In genomic region chr10:60918020-60918419, GRCm38 (mm10) we compare ENCODE assay signal across 16 mouse cellular contexts.
A peak's percentile ranks its signal among the peaks of the same experiment; 100 is the strongest.
DNase-seq lines count a peak whose midpoint lies in the region; ATAC-seq and TF ChIP-seq lines count a peak whose summit lies in the region.
"Had no signal": no experiment of that assay in that cellular context is flagged by ENCODE, and none has a peak within 500 bp of the region (broad histone marks: within the 10 kb centered on the region; RNA-seq: fewer than 3 reads in every experiment).

No protein-coding gene starts in this region.

- intact Hi-C loops in heart, postnatal 36 days (cut with DNase I) = no loop called here
- intact Hi-C loops in left cerebral cortex, adult 2 months (cut with DNase I) = no loop called here

- no peaks in the 10 kb centered on the region for H3K36me3 ChIP-seq in heart, embryonic 12.5 days
- no peaks in the 10 kb centered on the region for H3K36me3 ChIP-seq in neural tube, embryonic 12.5 days
- H3K36me3 ChIP-seq in forebrain, embryonic 16.5 days (ENCODE audit: control insufficient read depth, insufficient read depth) = no peaks in the 10 kb centered on the region
- H3K36me3 ChIP-seq: limb, embryonic 13.5 days; neural tube, embryonic 13.5 days had no signal

- DNase-seq in heart, postnatal 36 days = no peak
- DNase-seq in neural tube, embryonic 10.5 days (ENCODE audit: extremely low spot score, low spot score) = no peak
- no peak for DNase-seq in kidney, adult 18-20 months
- no peak for DNase-seq in left cerebral cortex, adult 2 months (ENCODE audit: extremely low spot score in 1 of 2, low spot score in 2 of 2)
- no peak for DNase-seq in gastrocnemius, postnatal 25 days
- DNase-seq: cerebellum, adult 18-20 months; lung, postnatal 14 days had no signal

- H3K9ac ChIP-seq in heart, embryonic 12.5 days = no peak overlapping the region
- 0 out of 2 replicates have a peak overlapping the region, but pooled peaks have one; percentile 10 for H3K9ac ChIP-seq in neural tube, embryonic 12.5 days
- no peak overlapping the region for H3K9ac ChIP-seq in forebrain, embryonic 16.5 days (replicated peaks; ENCODE audit: low read depth, low read length)
- H3K9ac ChIP-seq: limb, embryonic 13.5 days; neural tube, embryonic 13.5 days had no signal

- H3K4me2 ChIP-seq in heart, embryonic 12.5 days = peak overlapping the region; percentile 47
- H3K4me2 ChIP-seq in neural tube, embryonic 12.5 days (replicated peaks) = no peak overlapping the region
- H3K4me2 ChIP-seq in forebrain, embryonic 16.5 days (ENCODE audit: low read length) = no peak overlapping the region
- H3K4me2 ChIP-seq: limb, embryonic 13.5 days; neural tube, embryonic 13.5 days had no signal

- H3K4me1 ChIP-seq in heart, embryonic 12.5 days (replicated peaks) = peaks cover 49% of the 10 kb centered on the region
- peaks cover 8% of the 10 kb centered on the region; the same call in 1 of the 2 replicates for H3K4me1 ChIP-seq in neural tube, embryonic 12.5 days
- peaks cover 11% of the 10 kb centered on the region for H3K4me1 ChIP-seq in forebrain, embryonic 16.5 days (replicated peaks; ENCODE audit: control insufficient read depth, insufficient read depth, low read length)
- H3K4me1 ChIP-seq: limb, embryonic 13.5 days had no signal

- no peak for TF ChIP-seq CTCF in left cerebral cortex, adult 2 months (IDR thresholded peaks at IDR 0.05)

- no peaks in the 10 kb centered on the region for H3K9me3 ChIP-seq in heart, embryonic 12.5 days (replicated peaks)
- H3K9me3 ChIP-seq in neural tube, embryonic 12.5 days = no peaks in the 10 kb centered on the region
- no peaks in the 10 kb centered on the region for H3K9me3 ChIP-seq in forebrain, embryonic 16.5 days (ENCODE audit: control insufficient read depth, low read length)
- H3K9me3 ChIP-seq: limb, embryonic 13.5 days; neural tube, embryonic 13.5 days had no signal

- no peaks in the 10 kb centered on the region; the same call in 1 of the 2 replicates for H3K27me3 ChIP-seq in heart, embryonic 12.5 days (replicated peaks)
- H3K27me3 ChIP-seq in neural tube, embryonic 12.5 days (replicated peaks) = peaks cover 4% of the 10 kb centered on the region; the same call in 1 of the 2 replicates
- no peaks in the 10 kb centered on the region for H3K27me3 ChIP-seq in forebrain, embryonic 16.5 days (replicated peaks; ENCODE audit: control insufficient read depth, insufficient read depth, low read length)
- H3K27me3 ChIP-seq: limb, embryonic 13.5 days; neural tube, embryonic 13.5 days had no signal

- H3K4me3 ChIP-seq in heart, embryonic 12.5 days = no peak overlapping the region
- H3K4me3 ChIP-seq in neural tube, embryonic 12.5 days = no peak overlapping the region
- no peak overlapping the region for H3K4me3 ChIP-seq in forebrain, embryonic 16.5 days (replicated peaks; ENCODE audit: low read length)
- H3K4me3 ChIP-seq in left cerebral cortex, adult 2 months = no peak overlapping the region
- H3K4me3 ChIP-seq: erythroblast, embryonic 14.5 days; layer of hippocampus, adult 2 months; limb, embryonic 13.5 days; neural tube, embryonic 13.5 days had no signal

- 11% methylated on average over 8 of the region's 8 CpGs for WGBS in heart, embryonic 12.5 days
- WGBS in neural tube, embryonic 12.5 days = 26% methylated on average over 8 of the region's 8 CpGs
- WGBS in forebrain, embryonic 16.5 days = 2% methylated on average over 8 of the region's 8 CpGs

- H3K27ac ChIP-seq in heart, embryonic 12.5 days (ENCODE audit: poor library complexity, severe bottlenecking) = peak overlapping the region; percentile 74
- H3K27ac ChIP-seq in neural tube, embryonic 12.5 days = no peak overlapping the region
- no peak overlapping the region for H3K27ac ChIP-seq in forebrain, embryonic 16.5 days (ENCODE audit: low read length)
- H3K27ac ChIP-seq in left cerebral cortex, adult 2 months = no peak overlapping the region
- H3K27ac ChIP-seq: kidney, postnatal 0 days; layer of hippocampus, adult 2 months; limb, embryonic 13.5 days; neural tube, embryonic 13.5 days had no signal

- ATAC-seq in heart, embryonic 12.5 days (ENCODE audit: insufficient number of reproducible peaks, low FRiP score) = peak; percentile 54; the same call in 1 of the 2 replicates
- no peak for ATAC-seq in neural tube, embryonic 12.5 days (ENCODE audit: low FRiP score, low read depth)
- 0 out of 2 replicates have a peak, but pooled peaks have one; percentile 24 for ATAC-seq in forebrain, embryonic 16.5 days
- ATAC-seq: intestine, embryonic 16.5 days had no signal
